In the genomic region with DNA sequence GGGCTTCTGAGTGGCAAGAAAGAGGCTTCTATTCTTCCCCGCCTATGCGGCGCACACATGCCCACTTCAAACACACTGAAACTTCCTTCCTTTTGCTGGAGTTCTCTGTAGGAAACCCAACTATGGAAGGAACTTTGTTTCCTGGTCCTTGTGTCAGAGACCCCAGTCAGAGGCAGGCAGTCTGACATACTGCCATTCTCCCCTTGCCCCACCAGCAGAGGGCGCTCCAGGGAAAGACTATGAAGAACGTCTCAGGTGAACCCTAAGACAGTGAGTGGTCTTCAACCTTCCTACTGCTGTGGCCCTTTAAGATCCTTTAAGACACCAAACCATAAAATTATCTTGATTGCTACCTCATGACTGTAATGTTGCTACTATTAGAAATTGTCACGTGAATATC, we compare ENCODE assay signal across 9 mouse cellular contexts. TPM values are rescaled to one million over a fixed set of nuclear protein-coding genes. Genes with fewer than 3 reads are reported as not detected.
DNase-seq lines count a peak whose midpoint lies in the region; ATAC-seq and TF ChIP-seq lines count a peak whose summit lies in the region.
"Had no signal": no experiment of that assay in that cellular context is flagged by ENCODE, and none has a peak within 500 bp of the region (broad histone marks: within the 10 kb centered on the region; RNA-seq: fewer than 3 reads in every experiment).

No protein-coding gene starts in this region.

- WGBS in forebrain, embryonic 13.5 days, result 94% methylated on average over 6 of the region's 6 CpGs

- H3K36me3 ChIP-seq in forebrain, embryonic 13.5 days (ENCODE audit: poor library complexity, severe bottlenecking), result no peaks in the 10 kb centered on the region; the same call in 1 of the 2 replicates
- H3K36me3 ChIP-seq: neural tube, embryonic 12.5 days had no signal

- H3K4me3 ChIP-seq in embryonic fibroblast, embryonic 13.5 days (ENCODE audit: insufficient read depth, low read length), result no peak overlapping the region
- H3K4me3 ChIP-seq in left cerebral cortex, adult 2 months, result no peak overlapping the region
- H3K4me3 ChIP-seq in forebrain, embryonic 13.5 days, result no peak overlapping the region
- H3K4me3 ChIP-seq: neural tube, embryonic 12.5 days had no signal

- TF ChIP-seq CTCF in embryonic fibroblast, embryonic 13.5 days (IDR thresholded peaks at IDR 0.05; ENCODE audit: borderline replicate concordance, insufficient read depth, low read length), result peak; percentile 38; the same call in 1 of the 2 replicates
- TF ChIP-seq CTCF in left cerebral cortex, adult 2 months (IDR thresholded peaks at IDR 0.05), result peak; percentile 70

- H3K27me3 ChIP-seq in forebrain, embryonic 13.5 days, result no peaks in the 10 kb centered on the region
- H3K27me3 ChIP-seq: neural tube, embryonic 12.5 days had no signal

- no peaks in the 10 kb centered on the region for H3K9me3 ChIP-seq in forebrain, embryonic 13.5 days (replicated peaks)
- H3K9me3 ChIP-seq: neural tube, embryonic 12.5 days had no signal

- no peaks in the 10 kb centered on the region for H3K4me1 ChIP-seq in embryonic fibroblast, embryonic 13.5 days (ENCODE audit: control insufficient read depth, insufficient read depth, low read length)
- no peaks in the 10 kb centered on the region for H3K4me1 ChIP-seq in forebrain, embryonic 13.5 days
- H3K4me1 ChIP-seq: neural tube, embryonic 12.5 days had no signal

- no peak overlapping the region for H3K4me2 ChIP-seq in forebrain, embryonic 13.5 days
- H3K4me2 ChIP-seq: neural tube, embryonic 12.5 days had no signal

- no peak for TF ChIP-seq POLR2A in embryonic fibroblast, embryonic 13.5 days (IDR thresholded peaks at IDR 0.05; ENCODE audit: low read depth, low read length)

- DNase-seq in cerebellum, adult 9-10 months, result peak; percentile 24
- DNase-seq in ovary, postnatal 14 days (ENCODE audit: low spot score), result peak; percentile 26
- no peak for DNase-seq in ovary, adult 18-20 months (ENCODE audit: low spot score)
- peak; percentile 46 to 50 for DNase-seq in left cerebral cortex, adult 2 months (ENCODE audit: extremely low spot score in 1 of 2, low spot score in 2 of 2)
- peak; percentile 38 for DNase-seq in skeletal muscle tissue, adult 2 months (ENCODE audit: low read depth, low spot score)

- H3K27ac ChIP-seq in embryonic fibroblast, embryonic 13.5 days (ENCODE audit: insufficient read depth, low read length), result no peak overlapping the region
- no peak overlapping the region for H3K27ac ChIP-seq in left cerebral cortex, adult 2 months
- H3K27ac ChIP-seq in forebrain, embryonic 13.5 days, result no peak overlapping the region
- H3K27ac ChIP-seq: neural tube, embryonic 12.5 days had no signal

- ATAC-seq in cerebellum, adult (ENCODE audit: insufficient number of reproducible peaks, low FRiP score, low TSS enrichment), result no peak
- no peak for ATAC-seq in forebrain, embryonic 13.5 days

- no peak overlapping the region for H3K9ac ChIP-seq in forebrain, embryonic 13.5 days
- H3K9ac ChIP-seq: neural tube, embryonic 12.5 days had no signal

- intact Hi-C loops in left cerebral cortex, adult 2 months (cut with DNase I), result loop anchor here (5.0 kb wide), 1 partner anchor 96 kb away; the partner anchor contains the start of gene Tmem167b

RNA-seq across cellular contexts. Expression of gene Sars, which starts 21.4 kb away (rescaled TPM):
- 346 and 376 TPM in 2 replicates for polyA plus RNA-seq in embryonic fibroblast, embryonic 13.5 days (2011; ENCODE audit: insufficient read length, low read depth, missing spikeins)
- 100 to 1,000 TPM; 216 to 222 TPM for total RNA-seq in left cerebral cortex, adult 2 months (2021)
- 196 and 205 TPM in 2 replicates for polyA plus RNA-seq in forebrain, embryonic 13.5 days (2015; fragmentation: Nextera tagmentation; extraction: Ambion mirVana)

RNA-seq across cellular contexts. Expression of gene Celsr2, which starts 51.1 kb away (rescaled TPM):
- polyA plus RNA-seq in embryonic fibroblast, embryonic 13.5 days (2011; ENCODE audit: insufficient read length, low read depth, missing spikeins), result 1.8 and 1.9 TPM in 2 replicates
- total RNA-seq in left cerebral cortex, adult 2 months (2021), result 100 to 1,000 TPM; 163 to 185 TPM
- 45.3 and 56.9 TPM in 2 replicates for polyA plus RNA-seq in forebrain, embryonic 13.5 days (2015; fragmentation: Nextera tagmentation; extraction: Ambion mirVana)

Comparison
In these comparisons a context has a peak if more than half of its experiments do, and no peak if none do; other contexts are left out.
1. RNA of gene Celsr2, which starts 51.1 kb away (polyA plus RNA-seq): 45.3 to 56.9 TPM in forebrain, embryonic 13.5 days; 1.8 to 1.9 TPM in embryonic fibroblast, embryonic 13.5 days; every median in the first group is over 10 times any median in the second.